Mouse (Mus musculus): ENCODE data around the gene Myl4.

Myl4 gene

GRCm38 (mm10) chr11:104571373-104571772, 20.9 kb downstream of the Myl4 start:
- WGBS = 3% methylated on average over 28 of the region's 28 CpGs

- 72% methylated on average over 7 of the region's 7 CpGs for WGBS
Measured at GRCm38 (mm10) chr11:104572091-104572490, 21.6 kb downstream of the Myl4 start.

GRCm38 (mm10) chr11:104572566-104572965, 22.1 kb downstream of the Myl4 start:
- 59% methylated on average over 2 of the region's 2 CpGs for WGBS

GRCm38 (mm10) chr11:104576772-104577612, 26.5 kb downstream of the Myl4 start:
- WGBS = 71% methylated on average over 10 of the region's 10 CpGs

GRCm38 (mm10) chr11:104578074-104578473, 27.6 kb downstream of the Myl4 start:
- WGBS = 72% methylated on average over 5 of the region's 5 CpGs

- 89% methylated on average over 9 of the region's 9 CpGs for WGBS
Measured at GRCm38 (mm10) chr11:104579084-104579483, 28.6 kb downstream of the Myl4 start.

- WGBS = 95% methylated on average over 8 of the region's 8 CpGs
Measured at GRCm38 (mm10) chr11:104579575-104579974, 29.1 kb downstream of the Myl4 start.

GRCm38 (mm10) chr11:104580091-104580490, 29.6 kb downstream of the Myl4 start:
- WGBS = 51% methylated on average over 6 of the region's 6 CpGs

GRCm38 (mm10) chr11:104580606-104581005, 30.1 kb downstream of the Myl4 start:
- 76% methylated on average over 5 of the region's 5 CpGs for WGBS

GRCm38 (mm10) chr11:104581446-104582307, 31.2 kb downstream of the Myl4 start:
- 45% methylated on average over 18 of the region's 18 CpGs for WGBS

- WGBS = 86% methylated on average over 2 of the region's 2 CpGs
Measured at GRCm38 (mm10) chr11:104582308-104582606, 31.8 kb downstream of the Myl4 start.

- whole genome bisulfite sequencing = 73% methylated on average over 13 of the region's 13 CpGs
Measured at GRCm38 (mm10) chr11:104582630-104583364, 32.3 kb downstream of the Myl4 start.

GRCm38 (mm10) chr11:104585495-104585894, 35.0 kb downstream of the Myl4 start:
- 90% methylated on average over 5 of the region's 5 CpGs for WGBS

- 94% methylated on average over 9 of the region's 9 CpGs for WGBS
Measured at GRCm38 (mm10) chr11:104587904-104588303, 37.4 kb downstream of the Myl4 start.

GRCm38 (mm10) chr11:104588513-104588912, 38.0 kb downstream of the Myl4 start:
- WGBS = 98% methylated on average over 2 of the region's 2 CpGs

- WGBS = 77% methylated on average over 1 of the region's 1 CpGs
Measured at GRCm38 (mm10) chr11:104589570-104589969, 39.1 kb downstream of the Myl4 start.

GRCm38 (mm10) chr11:104590148-104590547, 39.7 kb downstream of the Myl4 start:
- WGBS = 2% methylated on average over 8 of the region's 8 CpGs

- WGBS = 86% methylated on average over 13 of the region's 13 CpGs
Measured at GRCm38 (mm10) chr11:104592066-104592835, 41.8 kb downstream of the Myl4 start.

- whole genome bisulfite sequencing = 85% methylated on average over 10 of the region's 10 CpGs
Measured at GRCm38 (mm10) chr11:104596365-104596764, 45.9 kb downstream of the Myl4 start.

GRCm38 (mm10) chr11:104599265-104599945, 48.9 kb downstream of the Myl4 start:
- WGBS = 64% methylated on average over 13 of the region's 13 CpGs

- 83% methylated on average over 4 of the region's 4 CpGs for WGBS
Measured at GRCm38 (mm10) chr11:104600675-104601074, 50.2 kb downstream of the Myl4 start.

Measured in cerebral cortex, adult 2 months (tissue).